Mouse (Mus musculus) CD4-positive, CD25-positive, alpha-beta regulatory T cell, adult 2 months (primary cell): ENCODE data around the gene Ribc2.

Source experiments
- DNase-seq: peaks from one replicate; pipeline ENCODE4 v3.0.0-alpha.2; 2012; ENCODE audit warnings: low read depth, low spot score

Ribc2 gene

DNA sequence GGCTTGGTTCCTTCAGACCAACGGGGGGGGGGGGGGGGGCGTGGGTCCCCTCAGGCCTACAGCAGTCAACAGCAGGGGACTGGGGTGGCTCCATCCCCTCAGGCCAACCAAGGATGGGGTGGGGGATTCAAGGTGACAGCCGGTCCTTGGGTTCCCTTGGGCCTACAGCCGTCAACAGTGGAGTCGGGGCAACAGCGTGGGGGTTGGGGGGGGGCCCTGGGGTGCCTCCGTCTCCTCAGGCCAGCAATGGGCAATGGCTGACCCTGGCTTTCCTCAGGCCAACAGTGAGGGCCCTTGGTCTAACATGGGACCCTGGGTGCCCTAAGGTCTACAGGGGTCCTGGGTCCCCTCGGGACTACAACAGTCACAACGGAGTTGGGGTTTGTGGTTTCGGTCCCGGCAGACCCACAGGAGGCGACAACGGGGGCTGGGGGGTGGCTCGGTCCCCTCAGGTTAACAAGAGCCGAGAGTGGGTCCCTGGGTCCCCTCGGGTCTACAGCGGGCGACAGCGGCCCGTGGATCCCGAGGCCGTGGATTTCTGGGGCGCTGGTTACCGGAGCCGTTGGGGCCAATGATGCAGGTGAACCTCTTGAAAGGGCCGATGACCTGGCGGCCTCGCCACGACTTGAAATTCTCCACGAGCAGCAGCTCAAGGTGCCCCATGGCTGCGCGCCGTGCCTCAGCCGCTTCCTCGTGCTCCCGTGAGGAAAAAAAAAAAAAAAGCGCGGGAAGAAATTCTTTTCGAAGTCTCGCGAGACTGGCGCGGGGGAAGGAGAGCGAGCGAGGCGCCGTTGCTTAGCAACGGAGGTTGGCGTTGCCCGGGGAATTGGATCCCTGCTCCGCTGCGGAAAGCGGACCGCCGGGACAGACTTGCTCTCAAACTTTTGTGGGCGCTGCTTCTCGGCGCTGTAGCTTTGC lies at the start of gene Ribc2, which contains the start of gene Smc1b:
TSS of gene Ribc2 (plus strand) at position 804 of the 918 bp plus-strand sequence.
TSS of gene Smc1b (minus strand) at position 690 of the 918 bp plus-strand sequence.
- peak; percentile 11 for DNase-seq

DNA sequence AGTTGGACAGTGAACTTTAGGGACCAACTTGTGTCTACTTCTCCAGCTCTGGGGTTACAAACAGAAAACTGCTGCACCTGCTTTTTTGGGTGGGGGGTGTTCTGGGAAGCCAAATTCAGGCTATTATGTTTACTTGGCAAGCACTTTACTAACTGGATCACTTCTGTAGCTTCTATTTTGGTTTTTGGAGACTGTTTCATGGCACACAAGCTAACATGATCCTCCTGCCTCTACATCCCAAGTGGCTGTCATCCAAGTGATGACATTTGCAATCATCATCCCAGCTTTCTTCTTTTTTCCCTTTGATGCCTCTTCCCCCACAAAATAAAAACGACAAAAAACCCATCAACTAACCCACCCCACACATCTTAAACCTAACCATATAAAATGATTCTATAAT lies 46.2 kb upstream of the Ribc2 start:
- DNase-seq = no peak

DNA sequence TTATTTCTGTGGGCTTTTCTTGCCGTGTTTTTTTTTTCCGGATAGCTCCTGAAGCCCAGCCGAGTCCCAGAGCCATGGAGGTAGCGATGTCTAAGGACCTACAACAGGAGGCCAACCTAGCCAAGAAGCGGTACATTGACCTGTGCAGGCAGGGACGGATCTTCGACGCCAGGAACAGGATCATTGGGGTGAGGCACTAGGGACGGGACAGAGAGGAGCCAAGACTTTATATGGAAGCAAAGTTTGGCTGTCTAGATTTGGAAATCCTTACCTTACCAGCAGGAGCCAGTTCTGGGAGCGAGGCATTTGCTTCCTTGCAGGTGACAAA lies 279 bp downstream of the Ribc2 start:
- DNase-seq = no peak

DNA sequence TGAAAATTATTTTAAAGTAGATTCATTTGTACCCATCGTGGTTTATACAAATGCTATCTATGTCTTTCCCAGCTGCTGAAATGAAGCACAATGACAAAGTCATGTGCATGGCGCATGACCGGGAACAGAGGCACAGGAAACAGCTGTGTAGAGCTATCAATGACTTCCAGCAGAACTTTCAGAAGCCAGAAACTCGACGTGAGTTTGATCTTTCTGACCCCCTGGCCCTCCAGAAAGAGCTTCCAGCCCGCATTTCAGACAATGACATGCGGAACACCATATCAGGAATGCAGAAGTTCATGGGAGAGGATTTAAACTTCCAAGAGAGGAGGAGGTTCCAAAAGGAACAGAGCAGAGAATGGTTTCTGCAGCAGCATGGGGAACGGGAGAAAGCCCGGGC lies 3.3 kb downstream of the Ribc2 start:
- no peak for DNase-seq

DNA sequence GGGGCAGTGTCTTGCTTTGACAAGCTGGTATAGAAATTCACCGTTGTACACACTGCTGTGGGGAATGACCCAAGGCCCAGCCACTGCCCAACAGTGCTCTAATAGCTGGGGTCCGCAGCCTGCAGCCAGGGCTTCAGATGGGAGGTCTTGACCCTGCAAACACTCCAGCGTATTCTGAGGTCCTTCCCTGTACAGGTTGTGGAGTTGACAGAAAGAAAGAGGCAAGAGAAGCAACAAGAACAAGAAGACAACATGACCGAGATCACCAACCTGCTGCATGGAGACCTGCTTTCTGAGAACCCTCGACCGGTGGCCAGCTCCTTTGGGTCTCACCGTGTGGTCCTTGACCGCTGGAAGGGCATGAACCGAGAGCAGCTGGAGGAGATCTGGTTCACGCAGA lies 9.4 kb downstream of the Ribc2 start:
- DNase-seq = no peak

DNA sequence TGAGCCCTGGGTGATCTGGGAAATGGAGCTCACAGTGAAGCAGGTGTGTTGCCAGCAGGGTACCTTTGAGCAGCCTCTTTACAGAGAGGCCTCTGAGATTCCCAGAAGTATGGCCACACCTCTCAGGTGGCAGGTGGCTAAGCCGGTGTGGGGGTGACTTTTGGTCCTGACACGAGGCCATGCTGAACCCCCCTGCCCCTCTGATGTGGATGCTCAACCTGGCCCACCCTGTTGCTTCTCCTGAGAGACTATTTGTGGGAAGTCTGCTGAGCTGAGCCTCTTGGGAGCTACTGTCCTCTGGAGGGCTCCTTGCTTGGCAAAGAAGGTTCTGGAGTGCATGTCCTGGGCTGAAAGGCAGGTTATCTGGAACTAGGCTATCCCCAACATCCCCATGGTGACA lies 10.6 kb downstream of the Ribc2 start:
- DNase-seq = no peak

DNA sequence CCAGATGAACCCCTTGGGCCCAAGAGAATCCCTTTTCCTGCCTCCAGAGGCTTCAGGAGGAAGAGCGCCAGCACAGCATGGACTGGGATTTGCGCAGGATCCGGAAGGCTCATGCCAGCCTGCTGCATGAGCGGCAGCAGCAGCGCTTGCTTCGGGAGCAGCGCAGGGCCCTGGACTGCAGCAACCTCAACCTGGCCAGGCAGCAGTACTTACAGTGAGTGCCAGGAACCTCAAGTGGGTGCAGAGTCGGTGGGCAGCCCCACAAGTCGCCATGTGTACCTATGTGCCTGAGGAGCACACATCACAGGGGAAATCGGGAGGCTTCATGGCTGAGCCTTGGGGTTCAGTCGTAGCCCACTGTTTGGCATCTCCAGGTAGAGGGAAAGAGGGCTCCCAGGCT lies 11.3 kb downstream of the Ribc2 start:
- DNase-seq = no peak

DNA sequence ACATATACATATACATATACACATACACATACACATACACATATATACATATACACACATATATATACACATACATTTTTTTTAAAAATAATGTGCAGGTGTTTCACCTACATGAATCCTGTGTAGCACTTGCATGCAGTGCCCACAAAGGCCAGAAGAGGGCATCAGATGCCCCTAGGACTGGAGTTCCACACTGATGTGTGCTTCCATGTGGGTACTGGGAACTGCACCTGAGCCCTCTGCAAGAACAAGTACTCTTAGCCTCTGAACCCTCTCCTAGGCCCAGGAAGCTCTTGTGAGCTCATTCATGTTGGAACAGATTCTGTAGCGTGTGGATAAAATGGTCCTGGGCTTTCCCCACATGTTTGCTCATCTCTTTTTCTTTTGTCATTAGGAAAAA lies 11.9 kb downstream of the Ribc2 start:
- DNase-seq = peak; percentile 11

DNA sequence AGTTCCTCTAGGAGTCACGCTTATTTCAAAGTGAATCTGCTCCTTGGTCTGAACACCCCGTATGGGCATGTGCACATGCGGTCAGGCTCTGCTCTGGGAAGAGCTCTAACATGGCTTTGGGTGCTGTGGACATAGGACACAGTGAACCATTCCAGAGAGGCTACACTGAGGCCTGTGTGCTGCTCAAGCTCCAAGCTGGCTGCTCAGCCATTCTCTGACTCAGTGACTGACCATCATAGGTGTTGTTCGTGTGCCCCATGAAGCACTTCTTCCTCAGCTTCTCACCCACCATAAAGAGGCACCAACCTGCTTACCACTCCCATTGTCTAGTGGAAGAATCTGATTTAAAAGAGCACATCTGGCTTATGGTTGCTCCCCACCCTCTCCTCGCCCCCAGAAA lies 12.4 kb downstream of the Ribc2 start:
- no peak for DNase-seq

DNA sequence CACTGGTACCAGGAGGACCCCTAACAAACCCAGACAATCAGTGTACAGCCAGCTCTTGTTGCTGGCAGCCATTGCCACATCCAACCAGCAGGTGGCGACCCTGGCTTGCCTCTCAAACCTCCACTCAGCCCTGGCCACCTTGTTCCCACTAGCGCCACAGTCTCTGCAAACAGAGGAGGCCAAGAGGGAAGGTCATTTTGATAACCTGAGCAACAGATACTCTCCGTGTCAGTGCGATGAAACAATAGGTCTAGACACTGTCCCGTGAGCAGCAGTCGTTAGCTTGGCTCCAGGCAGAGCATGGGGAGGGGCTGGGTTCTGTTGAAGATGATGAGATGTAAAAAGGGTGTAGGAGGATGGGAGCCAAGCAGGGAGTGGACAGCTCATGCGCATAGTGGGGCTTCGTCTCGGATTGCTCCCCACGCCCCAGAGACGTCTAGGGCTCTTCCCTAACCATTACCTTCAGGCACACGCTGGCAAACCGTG lies 19.6 kb downstream of the Ribc2 start:
- DNase-seq = peak; percentile 76

DNA sequence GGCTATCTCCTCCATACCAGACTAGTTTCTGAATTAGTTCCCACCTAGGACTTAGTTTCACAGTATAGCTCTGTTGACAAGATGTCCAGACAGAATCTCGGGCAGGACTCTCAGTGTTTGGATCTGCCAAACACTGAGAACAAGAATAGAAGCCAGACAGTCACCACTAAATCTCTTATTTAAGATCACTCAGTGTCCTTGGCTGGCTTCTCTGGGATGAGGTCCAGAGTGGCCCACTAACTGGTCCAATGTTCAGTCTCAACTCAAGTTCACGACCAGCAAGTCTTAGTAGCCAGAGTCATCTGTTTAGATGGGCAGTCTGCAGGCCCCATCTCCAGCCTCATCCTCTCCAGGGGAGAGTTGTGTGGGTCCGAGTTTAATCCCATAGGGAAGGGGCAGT lies 20.7 kb downstream of the Ribc2 start:
- DNase-seq = no peak

DNA sequence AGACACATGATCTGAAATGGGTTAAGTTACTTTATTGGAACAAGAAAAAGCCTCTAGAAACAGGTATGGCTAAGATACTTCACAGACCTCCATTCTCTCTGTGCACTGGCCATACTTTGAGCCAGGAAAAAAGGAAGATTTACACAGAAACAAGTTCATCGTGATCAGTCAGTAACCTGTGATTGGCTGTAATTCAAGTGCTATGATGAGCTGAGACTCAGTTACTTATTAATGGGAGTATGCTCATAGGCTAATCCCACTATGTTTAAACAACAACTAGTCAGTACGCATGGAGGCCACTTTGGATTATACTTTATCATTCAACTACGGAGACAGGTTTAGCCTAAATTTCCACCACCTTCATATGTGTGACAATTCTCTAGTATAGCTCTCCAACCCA lies 22.2 kb downstream of the Ribc2 start:
- no peak for DNase-seq

DNA sequence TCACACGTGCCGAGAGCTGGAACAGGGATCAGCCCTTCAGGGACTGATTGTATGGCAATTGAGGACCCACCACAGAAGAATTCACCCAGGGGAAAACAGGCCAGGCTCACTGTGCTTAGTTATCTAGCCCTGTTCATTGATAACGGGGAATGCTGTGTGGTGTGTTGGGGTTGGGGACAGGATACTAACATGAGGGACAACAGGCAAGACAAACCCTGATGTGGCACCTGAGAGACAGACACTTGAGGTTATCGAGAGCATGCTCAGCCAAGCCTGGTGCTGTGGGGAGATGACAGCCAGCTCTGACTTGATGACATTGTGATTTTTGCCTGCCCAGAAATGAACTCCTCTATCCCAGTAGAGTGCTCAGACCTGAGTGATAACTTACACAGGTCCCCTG lies 24.3 kb downstream of the Ribc2 start:
- DNase-seq = no peak

DNA sequence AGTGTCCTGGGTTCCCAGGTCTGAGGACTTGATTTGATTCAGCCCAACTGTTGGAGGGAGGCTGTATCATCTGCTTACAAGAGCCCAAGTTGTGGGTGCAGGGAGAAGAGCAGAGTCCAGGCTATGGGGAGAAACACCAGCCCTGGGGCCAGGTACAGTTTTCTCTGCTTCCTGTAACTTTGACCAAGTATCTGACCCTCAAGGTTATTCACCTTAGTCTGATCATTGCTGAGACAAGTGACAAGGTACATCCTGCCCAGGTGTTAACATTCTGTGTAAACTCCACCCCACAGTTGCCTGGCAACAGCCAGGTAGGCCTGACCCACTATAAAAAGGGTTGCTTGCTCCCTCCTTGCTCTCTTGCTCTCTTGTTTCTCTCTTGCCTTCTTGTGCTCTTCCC lies 29.5 kb downstream of the Ribc2 start:
- DNase-seq = no peak

DNA sequence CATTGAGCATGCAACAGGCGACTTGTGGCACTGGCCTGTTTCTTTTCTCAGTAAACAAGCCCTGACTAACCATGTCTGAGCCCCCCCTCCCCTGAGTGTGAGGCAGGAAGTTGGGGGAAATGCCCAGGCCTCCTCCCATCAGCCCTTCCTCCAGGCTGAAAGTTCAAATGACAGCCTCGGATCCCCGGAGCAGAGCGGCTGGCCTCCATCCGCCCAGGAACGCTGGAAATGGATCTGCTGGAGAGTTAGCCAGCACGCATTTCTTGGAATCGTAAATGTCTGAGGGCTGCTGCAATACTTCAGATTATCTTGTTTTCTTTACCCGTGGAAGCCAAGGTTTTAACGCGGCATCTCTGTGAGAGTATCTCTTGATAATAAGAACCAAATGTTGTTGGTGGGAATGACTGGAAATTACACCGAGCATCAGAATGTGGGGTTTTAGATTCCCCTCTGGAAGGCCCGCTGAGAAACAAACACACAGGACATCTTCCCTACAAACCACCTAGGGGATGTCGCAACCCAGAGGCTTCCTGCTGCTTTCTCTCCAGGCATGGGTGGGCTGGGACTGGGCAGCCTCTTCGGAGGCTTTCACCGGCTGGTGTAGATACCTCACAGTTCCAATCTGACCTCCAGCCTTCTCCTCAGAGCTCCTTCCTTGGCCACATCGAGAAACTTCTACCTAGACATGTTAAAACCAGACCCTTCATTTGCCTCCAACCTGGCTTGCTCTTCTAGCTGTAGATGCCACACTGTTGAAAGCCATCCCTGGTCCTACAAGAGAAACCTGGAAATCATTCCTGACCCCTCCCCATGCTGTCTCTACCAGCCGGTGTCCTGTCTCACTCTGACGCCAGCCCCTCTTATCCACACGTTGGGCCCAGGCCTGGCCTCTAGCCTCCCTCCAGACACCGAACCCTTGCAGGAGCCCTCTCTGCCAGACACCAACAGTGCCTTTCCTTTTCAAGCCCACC lies 31.1 kb downstream of the Ribc2 start:
- DNase-seq = peak; percentile 13

DNA sequence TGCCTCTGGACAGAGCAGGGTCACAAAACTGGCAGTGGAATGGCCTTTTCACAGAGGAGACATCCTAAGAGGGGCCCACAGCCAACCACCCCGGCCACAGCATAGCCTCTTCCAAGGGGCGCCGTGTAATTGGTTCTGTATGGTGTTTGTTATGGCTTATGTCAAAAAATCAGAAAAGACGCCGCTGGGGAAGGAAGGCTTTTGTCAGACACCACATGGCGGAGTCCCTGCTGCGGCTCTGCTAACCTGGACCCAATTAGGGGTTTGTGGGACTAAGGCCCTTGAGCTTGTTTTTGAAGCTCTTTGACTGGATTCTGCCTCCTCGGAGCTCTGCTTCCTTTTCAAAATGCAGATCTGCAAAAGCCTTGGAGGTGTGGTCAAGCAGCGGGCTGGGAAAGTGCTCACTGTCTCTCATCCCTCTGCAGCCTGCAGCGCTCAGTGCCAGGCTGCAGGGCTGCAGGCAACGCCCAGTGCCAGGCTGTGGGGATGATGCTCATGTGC lies 34.6 kb downstream of the Ribc2 start:
- DNase-seq = no peak

DNA sequence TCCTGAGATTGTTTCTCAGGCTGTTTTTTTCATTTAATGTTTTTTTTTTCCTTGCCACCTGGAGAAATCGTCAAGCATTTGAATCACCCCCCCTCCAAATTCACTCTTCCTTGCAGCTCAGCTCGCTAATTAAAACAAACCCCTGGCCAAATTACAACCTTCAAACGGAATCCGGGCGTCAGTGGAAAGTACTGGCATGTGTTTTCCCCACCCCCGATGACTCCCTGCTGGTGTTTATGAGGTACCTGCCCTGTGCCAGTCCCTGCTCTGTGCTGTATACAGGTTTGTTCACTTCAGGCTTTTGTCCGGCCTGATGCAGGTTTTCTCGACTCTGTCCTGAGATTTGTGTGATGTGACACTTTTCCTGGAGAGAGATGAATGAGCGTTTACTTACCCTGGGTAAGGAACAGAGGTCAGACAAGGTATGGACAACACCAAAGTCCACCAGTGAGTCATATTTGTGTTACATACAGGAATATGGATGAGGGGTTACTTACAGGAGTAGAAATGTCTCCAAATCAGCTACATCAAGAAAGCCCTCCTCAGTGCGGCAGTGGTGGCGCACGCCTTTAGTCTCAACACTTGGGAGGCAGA lies 35.3 kb downstream of the Ribc2 start:
- DNase-seq = no peak

DNA sequence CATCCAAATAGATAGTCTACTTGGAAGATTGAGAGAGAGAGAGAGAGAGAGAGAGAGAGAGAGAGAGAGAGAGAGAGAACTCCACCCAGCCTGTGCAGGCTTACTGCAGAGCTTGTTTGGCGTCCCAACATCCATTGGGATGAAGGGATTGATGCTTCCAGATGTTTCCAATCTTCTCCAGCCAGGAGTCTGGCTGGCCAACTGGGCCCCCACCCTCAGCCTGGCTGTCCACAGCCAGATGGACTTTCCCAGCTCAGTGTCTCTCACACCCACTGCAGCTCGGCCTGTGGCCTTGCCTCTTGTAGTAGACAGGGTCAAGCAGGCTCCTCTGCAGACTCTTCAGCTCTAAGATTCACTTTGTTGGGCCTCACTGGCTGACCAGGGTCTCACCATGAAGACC lies 40.2 kb downstream of the Ribc2 start:
- DNase-seq = no peak

DNA sequence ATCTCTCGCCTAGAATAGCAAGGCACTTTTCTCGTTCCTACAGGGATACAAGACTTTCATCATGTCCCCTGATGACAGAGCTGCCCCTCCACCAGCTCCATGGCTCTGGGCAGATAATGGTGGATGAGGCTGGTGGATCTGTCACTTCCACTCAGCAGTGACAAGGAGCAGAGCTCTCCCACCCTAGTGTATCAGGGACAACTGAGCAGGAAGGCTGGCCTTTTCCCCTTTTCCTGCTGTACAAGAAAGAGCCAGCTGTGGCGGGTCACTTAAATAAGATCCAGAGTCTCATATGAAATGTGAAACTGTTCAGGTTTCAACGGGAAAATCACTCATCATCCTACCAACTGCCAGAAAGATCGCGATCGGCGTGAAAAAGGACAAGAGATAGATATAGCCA lies 41.5 kb downstream of the Ribc2 start:
- DNase-seq = no peak

DNA sequence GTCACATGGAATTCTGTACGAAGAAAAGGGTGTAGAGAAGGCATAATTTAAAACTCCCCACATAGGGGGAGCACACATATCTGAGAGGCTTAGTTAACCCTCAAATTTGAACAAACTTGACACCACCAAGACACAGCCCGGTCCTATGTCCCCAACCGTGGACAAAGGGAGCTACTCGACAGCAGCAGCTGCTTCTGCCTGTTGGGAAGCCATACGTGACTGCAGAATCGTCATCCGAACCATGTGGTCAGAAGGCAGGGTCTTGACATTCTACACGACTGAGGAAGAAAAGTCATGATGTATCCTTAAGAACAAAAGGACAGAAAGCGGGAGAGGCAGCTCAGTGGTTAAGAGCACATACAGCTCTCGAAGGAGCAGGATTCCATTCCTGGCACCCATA lies 42.2 kb downstream of the Ribc2 start:
- DNase-seq = no peak

DNA sequence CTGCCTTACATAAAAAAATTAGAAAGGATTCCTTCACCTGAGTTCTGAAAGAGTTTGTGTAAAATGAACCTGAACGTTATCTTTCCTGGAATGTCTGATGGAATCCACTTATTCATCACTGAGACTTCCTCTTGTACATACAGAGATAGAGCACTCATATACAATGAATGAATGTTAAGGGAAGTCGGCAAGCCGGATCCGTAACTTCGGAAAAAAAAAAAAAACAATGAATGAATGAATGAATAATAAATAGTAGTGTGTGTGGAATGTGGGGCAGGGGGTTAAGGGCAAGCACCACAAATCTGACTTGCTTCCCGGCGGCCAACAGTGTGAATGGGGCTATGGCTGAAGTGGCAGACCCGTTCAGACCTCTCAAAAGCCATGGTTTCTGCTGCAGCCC lies 45.7 kb downstream of the Ribc2 start:
- peak; percentile 96 for DNase-seq

DNA sequence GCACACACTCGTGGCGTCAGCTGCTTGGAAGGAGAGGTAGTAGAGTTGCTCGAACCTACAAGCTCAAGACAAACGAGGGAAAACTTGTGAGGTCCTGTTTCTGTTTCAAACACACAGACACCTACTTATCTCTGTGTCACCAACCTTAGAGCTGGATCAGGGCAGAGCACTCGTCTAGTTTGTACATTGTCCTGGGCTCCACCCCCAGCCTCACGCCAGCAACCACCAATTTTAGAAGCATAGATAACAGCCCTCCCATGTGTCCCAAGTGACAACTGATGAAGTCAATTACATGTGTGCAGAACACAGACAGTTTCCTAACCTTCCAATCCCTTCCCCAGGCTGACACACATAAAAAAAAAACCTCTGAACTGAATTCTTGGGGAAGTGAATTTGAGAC lies 46.3 kb downstream of the Ribc2 start:
- DNase-seq = no peak
